Mouse (Mus musculus): ENCODE results near the gene Uhrf2. TPM values are rescaled to one million over a fixed set of nuclear protein-coding genes. Genes with fewer than 3 reads are reported as not detected.

Uhrf2 gene
- polyA plus RNA-seq, 1 experiment: 32.0 TPM

DNA sequence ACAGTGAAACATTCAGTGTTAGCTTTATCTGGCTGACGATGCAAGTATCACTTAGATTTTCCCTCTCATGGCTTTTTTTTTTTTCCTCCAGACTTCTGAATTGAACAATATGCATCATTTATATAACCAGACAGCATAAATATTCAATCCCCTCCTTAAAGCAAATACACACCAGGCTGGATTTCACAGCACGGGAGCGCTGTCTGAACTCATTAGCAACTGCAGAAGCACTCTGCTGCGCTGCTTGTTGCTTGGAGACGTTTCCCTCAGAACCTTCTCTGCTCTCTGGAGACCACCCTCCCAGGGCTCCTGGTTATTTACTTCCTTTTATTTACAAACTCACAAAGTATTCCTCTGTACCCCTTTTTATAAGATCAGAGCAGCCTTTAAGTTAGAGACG lies 78.8 kb downstream of the Uhrf2 start:
- no peaks in the 10 kb centered on the region; the same call in 1 of the 2 replicates for H3K4me1 ChIP-seq (ENCODE audit: control insufficient read depth, insufficient read depth, low read length)
- H3K4me3 ChIP-seq (replicated peaks; ENCODE audit: control insufficient read depth, low read depth, low read length): no peak overlapping the region
- no peak overlapping the region for H3K27ac ChIP-seq (ENCODE audit: control insufficient read depth, insufficient read depth, low read depth, low read length, poor library complexity)
- WGBS: 88% methylated on average over 6 of the region's 6 CpGs
- TF ChIP-seq CTCF (IDR thresholded peaks at IDR 0.05; ENCODE audit: control insufficient read depth, insufficient read depth, low read length) (no peak), POLR2A (IDR thresholded peaks at IDR 0.05; ENCODE audit: borderline replicate concordance, control insufficient read depth, low read depth, low read length) (no peak)

DNA sequence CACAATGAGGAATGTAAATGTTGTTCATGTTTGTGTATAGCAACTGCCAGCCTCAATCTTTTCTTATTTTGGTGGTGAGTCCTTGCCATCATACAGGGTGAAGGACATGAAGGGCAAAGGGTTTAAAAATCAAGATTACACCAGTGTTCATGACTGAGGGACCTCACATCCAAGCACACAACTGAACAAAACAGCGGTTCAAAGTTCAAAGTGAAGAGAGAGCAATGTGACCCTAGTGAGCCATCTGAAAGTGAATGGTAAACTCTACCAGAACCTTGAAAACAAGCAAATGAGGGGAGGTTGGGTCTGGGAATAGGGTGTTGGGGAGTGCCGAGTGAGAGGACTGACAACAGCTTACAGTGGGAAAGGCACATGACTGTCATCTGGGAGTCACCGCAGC lies 81.1 kb downstream of the Uhrf2 start:
- TF ChIP-seq CTCF (IDR thresholded peaks at IDR 0.05; ENCODE audit: control insufficient read depth, insufficient read depth, low read length) (no peak), POLR2A (IDR thresholded peaks at IDR 0.05; ENCODE audit: borderline replicate concordance, control insufficient read depth, low read depth, low read length) (no peak)
- H3K4me1 ChIP-seq (ENCODE audit: control insufficient read depth, insufficient read depth, low read length): no peaks in the 10 kb centered on the region; the same call in 1 of the 2 replicates
- H3K27ac ChIP-seq (ENCODE audit: control insufficient read depth, insufficient read depth, low read depth, low read length, poor library complexity): no peak overlapping the region
- WGBS: 91% methylated on average over 3 of the region's 3 CpGs
- H3K4me3 ChIP-seq (replicated peaks; ENCODE audit: control insufficient read depth, low read depth, low read length): no peak overlapping the region

DNA sequence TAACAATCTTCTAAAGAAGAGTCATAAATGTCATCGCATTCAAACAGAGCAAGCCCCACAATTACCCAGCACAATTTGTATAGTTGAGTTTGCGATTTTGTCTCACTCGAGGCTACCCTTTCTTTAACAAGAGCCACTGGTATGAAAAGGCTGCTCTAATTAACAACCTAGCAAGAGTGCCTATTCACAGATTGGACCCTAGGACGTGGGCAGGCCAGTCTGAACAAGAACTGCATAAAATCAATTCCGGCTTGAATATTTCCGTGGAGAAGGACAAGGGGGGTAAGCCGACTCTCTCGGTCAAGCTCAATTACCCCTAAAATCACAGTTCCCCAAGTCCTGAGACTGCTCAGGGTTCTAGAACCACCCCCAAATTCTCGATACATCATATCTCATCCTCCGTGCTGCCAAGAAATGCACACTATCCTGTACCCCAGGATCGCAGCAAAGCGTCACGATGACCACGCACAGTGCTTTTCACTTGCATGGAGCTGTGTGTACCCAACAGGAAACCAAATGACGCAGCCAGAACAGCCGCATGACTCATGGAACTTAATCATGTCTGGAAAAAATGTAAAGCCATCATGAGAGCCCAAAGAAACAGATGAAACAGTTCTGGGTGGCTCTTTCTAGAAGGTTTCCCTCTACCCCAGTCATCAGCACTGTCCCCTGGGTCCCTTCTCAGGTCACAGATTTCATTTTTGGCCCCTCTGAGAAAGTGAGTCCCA lies 82.8 kb downstream of the Uhrf2 start:
- WGBS: 77% methylated on average over 16 of the region's 16 CpGs
- Histone ChIP-seq H3K4me3 (replicated peaks; ENCODE audit: control insufficient read depth, low read depth, low read length) (no peak overlapping the region), H3K27ac (ENCODE audit: control insufficient read depth, insufficient read depth, low read depth, low read length, poor library complexity) (no peak overlapping the region), H3K4me1 (ENCODE audit: control insufficient read depth, insufficient read depth, low read length) (no peaks in the 10 kb centered on the region)
- TF ChIP-seq CTCF (IDR thresholded peaks at IDR 0.05; ENCODE audit: control insufficient read depth, insufficient read depth, low read length) (no peak), POLR2A (IDR thresholded peaks at IDR 0.05; ENCODE audit: borderline replicate concordance, control insufficient read depth, low read depth, low read length) (no peak)

DNA sequence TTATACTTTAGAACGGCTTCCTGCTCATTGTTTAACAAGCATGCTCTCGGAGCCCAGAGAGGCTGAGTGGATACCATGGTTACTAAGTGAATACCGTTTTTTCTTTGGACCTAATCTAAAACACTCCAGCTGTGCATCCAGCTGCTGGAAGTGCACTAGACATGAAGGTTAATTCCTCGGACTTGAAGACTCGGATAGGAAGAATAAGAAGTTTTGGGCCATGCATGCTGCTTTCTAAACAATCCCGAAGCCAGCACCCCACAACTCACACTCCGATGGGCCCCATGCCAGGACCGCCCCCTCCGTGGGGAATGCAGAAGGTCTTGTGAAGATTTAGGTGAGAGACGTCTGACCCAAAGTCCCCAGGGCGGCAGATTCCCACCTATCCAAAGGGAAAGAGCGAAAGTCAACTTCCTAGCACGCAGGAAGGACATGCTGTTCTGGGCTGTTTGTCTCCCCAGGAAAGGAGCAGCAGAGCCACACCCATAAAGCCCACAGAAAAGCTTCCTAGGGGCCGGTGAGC lies 84.7 kb downstream of the Uhrf2 start:
- no peak for TF ChIP-seq POLR2A (IDR thresholded peaks at IDR 0.05; ENCODE audit: borderline replicate concordance, control insufficient read depth, low read depth, low read length)
- TF ChIP-seq CTCF (IDR thresholded peaks at IDR 0.05; ENCODE audit: control insufficient read depth, insufficient read depth, low read length): no peak
- Histone ChIP-seq H3K4me3 (replicated peaks; ENCODE audit: control insufficient read depth, low read depth, low read length) (no peak overlapping the region), H3K27ac (ENCODE audit: control insufficient read depth, insufficient read depth, low read depth, low read length, poor library complexity) (no peak overlapping the region), H3K4me1 (ENCODE audit: control insufficient read depth, insufficient read depth, low read length) (no peaks in the 10 kb centered on the region)
- WGBS: 74% methylated on average over 14 of the region's 14 CpGs

DNA sequence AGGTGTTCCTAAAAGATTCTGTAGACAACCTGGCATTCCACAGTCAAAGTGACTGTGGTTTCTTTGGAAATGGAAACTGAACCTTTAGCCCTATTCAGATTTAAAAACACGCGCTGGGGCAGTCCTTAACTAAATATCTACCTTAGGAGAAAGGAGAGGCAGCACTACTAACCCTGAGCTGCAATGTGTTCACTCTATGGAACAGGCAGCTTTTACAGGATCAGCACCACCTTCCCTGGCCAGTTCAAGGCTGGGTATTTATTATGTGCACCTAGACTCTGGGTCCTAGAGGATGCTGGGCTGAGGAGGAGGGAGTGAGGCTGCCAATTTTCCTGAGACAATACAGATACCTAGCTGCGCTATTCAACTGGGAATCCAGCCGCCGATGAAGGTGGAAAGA lies 85.3 kb downstream of the Uhrf2 start:
- TF ChIP-seq CTCF (IDR thresholded peaks at IDR 0.05; ENCODE audit: control insufficient read depth, insufficient read depth, low read length) (no peak), POLR2A (IDR thresholded peaks at IDR 0.05; ENCODE audit: borderline replicate concordance, control insufficient read depth, low read depth, low read length) (no peak)
- WGBS: 88% methylated on average over 5 of the region's 5 CpGs

DNA sequence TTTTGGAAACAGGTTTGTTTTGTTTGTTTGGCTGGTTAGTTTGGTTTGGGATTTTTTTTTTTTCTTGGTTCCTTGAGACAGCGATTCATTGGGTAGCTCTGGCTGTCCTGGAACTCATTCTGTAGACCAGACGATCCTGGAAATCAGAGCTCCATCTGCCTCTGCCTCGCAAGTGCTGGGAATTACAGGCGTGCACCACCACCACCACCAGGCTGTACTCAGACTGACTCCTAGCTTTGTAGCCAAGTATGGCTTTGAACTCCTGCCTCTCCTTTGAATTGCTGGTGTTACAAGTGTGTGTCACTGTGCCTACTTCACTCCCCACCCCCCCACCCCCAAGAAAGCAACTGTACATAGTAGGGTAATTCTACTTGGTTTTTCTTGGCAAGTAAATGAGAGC lies 86.9 kb downstream of the Uhrf2 start:
- TF ChIP-seq CTCF (IDR thresholded peaks at IDR 0.05; ENCODE audit: control insufficient read depth, insufficient read depth, low read length): no peak
- TF ChIP-seq POLR2A (IDR thresholded peaks at IDR 0.05; ENCODE audit: borderline replicate concordance, control insufficient read depth, low read depth, low read length): no peak
- 71% methylated on average over 4 of the region's 4 CpGs for WGBS
- H3K4me1 ChIP-seq (ENCODE audit: control insufficient read depth, insufficient read depth, low read length): no peaks in the 10 kb centered on the region
- no peak overlapping the region for H3K4me3 ChIP-seq (replicated peaks; ENCODE audit: control insufficient read depth, low read depth, low read length)
- no peak overlapping the region for H3K27ac ChIP-seq (ENCODE audit: control insufficient read depth, insufficient read depth, low read depth, low read length, poor library complexity)

More for the DNA sequence above, 85.3 kb downstream of the Uhrf2 start:
- no peak overlapping the region for H3K4me3 ChIP-seq (replicated peaks; ENCODE audit: control insufficient read depth, low read depth, low read length)
- H3K27ac ChIP-seq (ENCODE audit: control insufficient read depth, insufficient read depth, low read depth, low read length, poor library complexity): no peak overlapping the region
- no peaks in the 10 kb centered on the region for H3K4me1 ChIP-seq (ENCODE audit: control insufficient read depth, insufficient read depth, low read length)

DNA sequence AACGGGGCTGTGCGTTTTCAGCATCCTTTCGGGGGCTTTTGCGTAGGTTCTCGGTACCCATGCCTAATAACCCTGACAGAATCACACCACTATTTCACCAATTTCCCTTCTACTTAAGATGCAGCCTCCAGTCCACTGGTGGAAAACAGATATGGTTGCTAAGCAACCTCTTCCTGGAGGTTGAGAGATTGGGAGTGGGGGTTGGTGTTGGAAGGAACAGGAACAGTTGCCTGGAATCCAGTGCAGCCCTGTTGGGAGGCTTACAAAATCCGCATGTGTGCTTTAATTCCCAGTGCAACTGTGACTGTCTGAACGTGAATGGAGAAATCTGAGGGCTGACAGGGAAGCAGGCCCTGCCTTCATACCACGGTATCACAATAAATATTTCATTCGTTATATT lies 87.5 kb downstream of the Uhrf2 start:
- no peak overlapping the region for H3K27ac ChIP-seq (ENCODE audit: control insufficient read depth, insufficient read depth, low read depth, low read length, poor library complexity)
- H3K4me1 ChIP-seq (ENCODE audit: control insufficient read depth, insufficient read depth, low read length): no peaks in the 10 kb centered on the region
- WGBS: 76% methylated on average over 9 of the region's 9 CpGs
- TF ChIP-seq POLR2A (IDR thresholded peaks at IDR 0.05; ENCODE audit: borderline replicate concordance, control insufficient read depth, low read depth, low read length) (no peak), CTCF (IDR thresholded peaks at IDR 0.05; ENCODE audit: control insufficient read depth, insufficient read depth, low read length) (no peak)
- H3K4me3 ChIP-seq (replicated peaks; ENCODE audit: control insufficient read depth, low read depth, low read length): no peak overlapping the region

DNA sequence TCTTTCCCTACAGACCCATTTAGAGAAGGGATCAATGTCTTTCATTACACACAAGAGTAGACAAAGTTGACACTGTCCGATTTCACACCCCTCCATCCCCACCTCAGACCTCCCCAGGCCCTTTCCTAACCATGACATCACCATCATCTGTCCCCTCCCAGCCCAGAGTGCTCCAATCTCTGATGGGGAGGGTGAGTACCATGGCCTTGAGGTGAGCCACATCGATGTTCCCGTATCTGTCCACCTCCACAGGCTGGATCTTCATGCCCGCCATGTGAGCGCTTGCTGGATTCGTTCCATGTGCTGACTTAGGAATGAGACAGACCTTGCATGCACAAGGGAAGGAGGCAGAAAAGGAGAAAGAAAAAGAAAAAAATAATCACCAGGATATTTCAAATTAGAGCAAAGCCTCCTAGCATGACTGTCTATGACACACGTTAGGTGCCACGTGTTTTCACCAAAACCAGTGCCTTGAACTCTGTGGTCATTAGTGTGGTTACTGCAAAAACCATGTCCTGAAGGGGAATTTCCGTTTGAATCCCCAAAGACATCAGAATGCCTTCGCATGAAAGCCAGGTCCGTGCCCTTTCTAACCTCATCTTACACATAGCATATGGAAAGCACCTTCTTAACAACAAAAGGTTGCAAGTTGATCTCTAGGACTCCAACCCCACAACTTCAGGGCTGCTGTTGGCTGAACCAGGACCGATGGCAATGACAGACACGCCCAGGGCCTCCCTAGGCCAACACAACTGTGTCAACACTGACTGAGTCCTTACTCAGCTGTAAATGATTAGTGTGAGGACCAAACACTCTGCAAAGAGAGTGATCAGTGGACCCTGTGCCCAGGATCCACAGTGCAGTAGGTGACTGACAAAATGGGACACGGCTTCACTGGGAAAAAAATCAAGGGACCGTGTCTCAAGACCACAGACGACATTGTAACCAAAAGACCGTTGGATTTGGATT lies 88.3 kb downstream of the Uhrf2 start:
- H3K27ac ChIP-seq (ENCODE audit: control insufficient read depth, insufficient read depth, low read depth, low read length, poor library complexity): no peak overlapping the region; the same call in 1 of the 2 replicates
- no peak overlapping the region for H3K4me3 ChIP-seq (replicated peaks; ENCODE audit: control insufficient read depth, low read depth, low read length)
- WGBS: 83% methylated on average over 17 of the region's 17 CpGs
- no peaks in the 10 kb centered on the region for H3K4me1 ChIP-seq (ENCODE audit: control insufficient read depth, insufficient read depth, low read length)
- TF ChIP-seq CTCF (IDR thresholded peaks at IDR 0.05; ENCODE audit: control insufficient read depth, insufficient read depth, low read length) (no peak), POLR2A (IDR thresholded peaks at IDR 0.05; ENCODE audit: borderline replicate concordance, control insufficient read depth, low read depth, low read length) (no peak)
